Mouse (Mus musculus): ENCODE data around the gene Mindy3.

DNA sequence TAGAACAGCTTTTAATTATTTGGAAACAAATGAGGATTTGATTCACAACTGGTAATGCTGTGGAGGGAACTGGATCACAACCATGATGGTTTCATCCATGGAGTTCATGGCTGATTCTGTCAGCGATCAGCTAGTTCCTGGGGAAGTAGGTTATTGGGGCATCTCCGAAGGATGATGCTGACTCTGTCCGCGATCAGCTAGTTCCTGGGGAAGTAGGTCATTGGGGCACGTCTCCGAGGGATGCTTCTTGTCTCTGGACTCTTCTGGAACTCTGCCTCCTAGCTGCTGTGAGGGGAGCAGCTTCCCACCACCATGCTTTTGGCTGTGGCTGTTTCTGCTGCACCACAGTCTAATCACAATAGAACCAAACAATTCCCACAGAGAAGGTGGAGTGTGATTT lies 105.2 kb downstream of the Mindy3 start:
- TF ChIP-seq CTCF (IDR thresholded peaks at IDR 0.05; ENCODE audit: extremely low read depth, insufficient read depth, low read length) (no peak), POLR2A (IDR thresholded peaks at IDR 0.05; ENCODE audit: extremely low read depth, insufficient read depth, low read length) (no peak)

Measured in cortical plate, adult 2 months (tissue).